Mouse (Mus musculus): ENCODE measurements around the gene Gm44973. TPM values are rescaled to one million over a fixed set of nuclear protein-coding genes. Genes with fewer than 3 reads are reported as not detected.
A peak's percentile ranks its signal among the peaks of the same experiment; 100 is the strongest.

Gene Gm44973
- polyA plus RNA-seq, 1 experiment from 2014 or later = not detected

GRCm38 (mm10) chr7:5080815-5081214 lies 65.5 kb downstream of the Gm44973 start:
- Histone ChIP-seq H3K9ac (peak overlapping the region; percentile 95), H3K27me3 (ENCODE audit: insufficient read depth, low read length) (no peaks in the 10 kb centered on the region), H3K4me1 (ENCODE audit: insufficient read depth) (no peaks in the 10 kb centered on the region), H3K4me3 (ENCODE audit: low read depth, low read length) (peak overlapping the region; percentile 98), H3K4me2 (peak overlapping the region; percentile 87), H3K36me3 (ENCODE audit: insufficient read depth) (peaks cover 63% of the 10 kb centered on the region), H3K9me3 (ENCODE audit: low read depth, low read length) (no peaks in the 10 kb centered on the region), H3K27ac (ENCODE audit: low read depth) (peak overlapping the region; percentile 95)
- no peak for DNase-seq
- no peak for TF ChIP-seq CTCF (IDR thresholded peaks at IDR 0.05; ENCODE audit: low read depth)
- ATAC-seq (ENCODE audit: insufficient read depth) = no peak
- WGBS = 12% methylated on average over 6 of the region's 6 CpGs

- H3K4me3 ChIP-seq (ENCODE audit: low read depth, low read length) = peak overlapping the region; percentile 98
Observed at GRCm38 (mm10) chr7:5081241-5081640, 65.9 kb downstream of the Gm44973 start.

GRCm38 (mm10) chr7:5081939-5082338 lies 66.6 kb downstream of the Gm44973 start:
- Histone ChIP-seq H3K9me3 (ENCODE audit: low read depth, low read length) (no peaks in the 10 kb centered on the region), H3K27me3 (ENCODE audit: insufficient read depth, low read length) (no peaks in the 10 kb centered on the region), H3K4me1 (ENCODE audit: insufficient read depth) (no peaks in the 10 kb centered on the region), H3K27ac (ENCODE audit: low read depth) (no peak overlapping the region), H3K9ac (no peak overlapping the region), H3K4me2 (peak overlapping the region; percentile 87), H3K36me3 (ENCODE audit: insufficient read depth) (peaks cover 62% of the 10 kb centered on the region), H3K4me3 (ENCODE audit: low read depth, low read length) (peak overlapping the region; percentile 98; the same call in 1 of the 2 replicates)
- no peak for TF ChIP-seq CTCF (IDR thresholded peaks at IDR 0.05; ENCODE audit: low read depth)
- WGBS = 92% methylated on average over 2 of the region's 2 CpGs
- ATAC-seq (ENCODE audit: insufficient read depth) (no peak), DNase-seq (no peak)

More at GRCm38 (mm10) chr7:5081241-5081640, 65.9 kb downstream of the Gm44973 start:
- Histone ChIP-seq H3K4me1 (ENCODE audit: insufficient read depth) (no peaks in the 10 kb centered on the region), H3K9ac (peak overlapping the region; percentile 95), H3K27me3 (ENCODE audit: insufficient read depth, low read length) (no peaks in the 10 kb centered on the region), H3K27ac (ENCODE audit: low read depth) (peak overlapping the region; percentile 95; the same call in 1 of the 2 replicates), H3K9me3 (ENCODE audit: low read depth, low read length) (no peaks in the 10 kb centered on the region), H3K4me2 (peak overlapping the region; percentile 87), H3K36me3 (ENCODE audit: insufficient read depth) (peaks cover 64% of the 10 kb centered on the region)
- 62% methylated on average over 6 of the region's 6 CpGs for WGBS
- ATAC-seq (ENCODE audit: insufficient read depth) (no peak), DNase-seq (no peak)
- TF ChIP-seq CTCF (IDR thresholded peaks at IDR 0.05; ENCODE audit: low read depth) = no peak

Other genes starting within 250 kb of the Gm44973 start
- not detected in 2 replicates for gene Fam71e2, start 244.2 kb upstream of the Gm44973 start, polyA plus RNA-seq (2014; fragmentation: Nextera tagmentation; extraction: Ambion mirVana)
- not detected in 2 replicates for gene Il11, start 232.6 kb upstream of the Gm44973 start, polyA plus RNA-seq (2014; fragmentation: Nextera tagmentation; extraction: Ambion mirVana)
- not detected in 2 replicates for gene Tmem190, start 232.6 kb upstream of the Gm44973 start, polyA plus RNA-seq (2014; fragmentation: Nextera tagmentation; extraction: Ambion mirVana)
- gene Tmem238, start 225.8 kb upstream of the Gm44973 start, polyA plus RNA-seq (2014; fragmentation: Nextera tagmentation; extraction: Ambion mirVana) = 11.6 and 11.7 TPM in 2 replicates
- 294 and 337 TPM in 2 replicates for gene Rpl28, start 222.6 kb upstream of the Gm44973 start, polyA plus RNA-seq (2014; fragmentation: Nextera tagmentation; extraction: Ambion mirVana)
- 428 and 470 TPM in 2 replicates for gene Ube2s, start 202.9 kb upstream of the Gm44973 start, polyA plus RNA-seq (2014; fragmentation: Nextera tagmentation; extraction: Ambion mirVana)
- 1.1 and 1.3 TPM in 2 replicates for gene Shisa7, start 170.8 kb upstream of the Gm44973 start, polyA plus RNA-seq (2014; fragmentation: Nextera tagmentation; extraction: Ambion mirVana)
- gene Isoc2b, start 145.2 kb upstream of the Gm44973 start, polyA plus RNA-seq (2014; fragmentation: Nextera tagmentation; extraction: Ambion mirVana) = 5.8 and 6.1 TPM in 2 replicates
- gene Isoc2a, start 138.3 kb upstream of the Gm44973 start, polyA plus RNA-seq (2014; fragmentation: Nextera tagmentation; extraction: Ambion mirVana) = 0.88 and 0.91 TPM in 2 replicates
- not detected in 2 replicates for gene Gm36210, start 109.0 kb upstream of the Gm44973 start, polyA plus RNA-seq (2014; fragmentation: Nextera tagmentation; extraction: Ambion mirVana)
- gene Zfp628, start 100.3 kb upstream of the Gm44973 start, polyA plus RNA-seq (2014; fragmentation: Nextera tagmentation; extraction: Ambion mirVana) = 4.2 and 4.3 TPM in 2 replicates
- 1.4 and 2.3 TPM in 2 replicates for gene Nat14, start 93.5 kb upstream of the Gm44973 start, polyA plus RNA-seq (2014; fragmentation: Nextera tagmentation; extraction: Ambion mirVana)
- 2.1 and 2.2 TPM in 2 replicates for gene Ssc5d, start 89.7 kb upstream of the Gm44973 start, polyA plus RNA-seq (2014; fragmentation: Nextera tagmentation; extraction: Ambion mirVana)
- 0.13 and 0.46 TPM in 2 replicates for gene Sbk2, start 51.1 kb upstream of the Gm44973 start, polyA plus RNA-seq (2014; fragmentation: Nextera tagmentation; extraction: Ambion mirVana)
- gene Sbk3, start 44.3 kb upstream of the Gm44973 start, polyA plus RNA-seq (2014; fragmentation: Nextera tagmentation; extraction: Ambion mirVana) = 0.76 and 0.87 TPM in 2 replicates
- 35.1 and 35.9 TPM in 2 replicates for gene Zfp579, start 19.3 kb upstream of the Gm44973 start, polyA plus RNA-seq (2014; fragmentation: Nextera tagmentation; extraction: Ambion mirVana)
- gene Zfp524, start 1.1 kb upstream of the Gm44973 start, polyA plus RNA-seq (2014; fragmentation: Nextera tagmentation; extraction: Ambion mirVana) = 13.6 and 13.8 TPM in 2 replicates
- 41.9 and 46.4 TPM in 2 replicates for gene Fiz1, start 799 bp upstream of the Gm44973 start, polyA plus RNA-seq (2014; fragmentation: Nextera tagmentation; extraction: Ambion mirVana)
- 7.4 TPM in 2 replicates for gene Zfp865, start 4.9 kb downstream of the Gm44973 start, polyA plus RNA-seq (2014; fragmentation: Nextera tagmentation; extraction: Ambion mirVana)
- 5.6 and 6.0 TPM in 2 replicates for gene Ccdc106, start 5.1 kb downstream of the Gm44973 start, polyA plus RNA-seq (2014; fragmentation: Nextera tagmentation; extraction: Ambion mirVana)
- not detected in 2 replicates for gene 4632433K11Rik, start 18.6 kb downstream of the Gm44973 start, polyA plus RNA-seq (2014; fragmentation: Nextera tagmentation; extraction: Ambion mirVana)
- gene Zfp784, start 22.9 kb downstream of the Gm44973 start, polyA plus RNA-seq (2014; fragmentation: Nextera tagmentation; extraction: Ambion mirVana) = 4.2 and 4.6 TPM in 2 replicates
- 44.5 and 45.1 TPM in 2 replicates for gene Zfp580, start 36.0 kb downstream of the Gm44973 start, polyA plus RNA-seq (2014; fragmentation: Nextera tagmentation; extraction: Ambion mirVana)
- gene U2af2, start 46.6 kb downstream of the Gm44973 start, polyA plus RNA-seq (2014; fragmentation: Nextera tagmentation; extraction: Ambion mirVana) = 145 and 162 TPM in 2 replicates
- 76.0 and 77.9 TPM in 2 replicates for gene Epn1, start 64.7 kb downstream of the Gm44973 start, polyA plus RNA-seq (2014; fragmentation: Nextera tagmentation; extraction: Ambion mirVana)
- gene Rfpl4, start 101.5 kb downstream of the Gm44973 start, polyA plus RNA-seq (2014; fragmentation: Nextera tagmentation; extraction: Ambion mirVana) = not detected in 2 replicates
- 0.31 and 0.61 TPM in 2 replicates for gene Rasl2-9, start 110.5 kb downstream of the Gm44973 start, polyA plus RNA-seq (2014; fragmentation: Nextera tagmentation; extraction: Ambion mirVana)
- gene Vmn1r55, start 134.2 kb downstream of the Gm44973 start, polyA plus RNA-seq (2014; fragmentation: Nextera tagmentation; extraction: Ambion mirVana) = 0.03 TPM in 1 of 2 replicates, not detected in the other
- gene Vmn1r56, start 181.3 kb downstream of the Gm44973 start, polyA plus RNA-seq (2014; fragmentation: Nextera tagmentation; extraction: Ambion mirVana) = not detected in 2 replicates
- not detected in 2 replicates for gene Vmn1r57, start 203.0 kb downstream of the Gm44973 start, polyA plus RNA-seq (2014; fragmentation: Nextera tagmentation; extraction: Ambion mirVana)